Mouse (Mus musculus): Measurements from ENCODE around the gene Cbr4. TPM values are rescaled to one million over a fixed set of nuclear protein-coding genes. Genes with fewer than 3 reads are reported as not detected.

The Cbr4 gene
- polyA plus RNA-seq, 1 experiment from 2014 or later = 30.2 TPM

- Histone ChIP-seq H3K4me2 (no peak overlapping the region; the same call in 1 of the 2 replicates), H3K9ac (ENCODE audit: low read depth, low read length) (no peak overlapping the region), H3K27ac (ENCODE audit: low read depth, low read length) (no peak overlapping the region), H3K27me3 (ENCODE audit: control insufficient read depth, insufficient read depth, low read length) (no peaks in the 10 kb centered on the region), H3K4me1 (ENCODE audit: control insufficient read depth, insufficient read depth, low read length) (peaks cover 2% of the 10 kb centered on the region; the same call in 1 of the 2 replicates), H3K9me3 (replicated peaks; ENCODE audit: control insufficient read depth, low read length) (peaks cover 5% of the 10 kb centered on the region), H3K36me3 (ENCODE audit: control insufficient read depth, insufficient read depth, low read length) (peaks cover 22% of the 10 kb centered on the region), H3K4me3 (ENCODE audit: low read depth, low read length) (no peak overlapping the region)
- WGBS (ENCODE audit: insufficient replicate concordance) = 39% methylated on average over 27 of the region's 27 CpGs
- ATAC-seq (replicated peaks; ENCODE audit: insufficient number of reproducible peaks, low FRiP score, low TSS enrichment) = 0 out of 2 replicates have a peak, but pooled peaks have one; percentile 20
Measured at GRCm38 (mm10) chr8:61550006-61550748, 62.6 kb downstream of the Cbr4 start.

DNA sequence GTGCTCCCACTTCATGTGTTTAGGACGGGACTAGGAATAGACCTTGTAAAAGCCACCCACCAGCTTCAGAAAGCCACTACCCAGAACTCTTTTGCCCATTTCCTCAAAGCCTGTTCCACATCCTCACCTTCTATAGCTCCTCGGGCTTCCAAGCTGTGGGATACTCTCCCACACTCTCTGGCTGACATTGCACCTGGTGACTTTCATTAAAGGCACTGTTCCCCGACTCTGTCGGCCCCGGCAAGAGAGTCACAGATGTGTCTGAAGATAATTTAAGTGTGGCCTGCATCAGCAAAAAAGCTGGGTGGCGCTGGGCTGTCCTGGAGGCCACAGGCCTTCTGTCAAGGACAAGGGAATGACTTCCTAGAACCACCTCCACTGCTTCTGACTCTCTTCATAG is 64.7 kb downstream of the Cbr4 start:
- no peak overlapping the region for H3K4me2 ChIP-seq
- peaks cover 8% of the 10 kb centered on the region for H3K4me1 ChIP-seq (ENCODE audit: control insufficient read depth, insufficient read depth, low read length)
- H3K9me3 ChIP-seq (replicated peaks; ENCODE audit: control insufficient read depth, low read length) = peaks cover 5% of the 10 kb centered on the region
- H3K4me3 ChIP-seq (ENCODE audit: low read depth, low read length) = no peak overlapping the region
- H3K27me3 ChIP-seq (ENCODE audit: control insufficient read depth, insufficient read depth, low read length) = no peaks in the 10 kb centered on the region
- 70% methylated on average over 6 of the region's 6 CpGs for WGBS (ENCODE audit: insufficient replicate concordance)
- ATAC-seq (replicated peaks; ENCODE audit: insufficient number of reproducible peaks, low FRiP score, low TSS enrichment) = no peak
- peaks cover 22% of the 10 kb centered on the region for H3K36me3 ChIP-seq (ENCODE audit: control insufficient read depth, insufficient read depth, low read length)
- no peak overlapping the region for H3K9ac ChIP-seq (ENCODE audit: low read depth, low read length)
- no peak overlapping the region for H3K27ac ChIP-seq (ENCODE audit: low read depth, low read length)

DNA sequence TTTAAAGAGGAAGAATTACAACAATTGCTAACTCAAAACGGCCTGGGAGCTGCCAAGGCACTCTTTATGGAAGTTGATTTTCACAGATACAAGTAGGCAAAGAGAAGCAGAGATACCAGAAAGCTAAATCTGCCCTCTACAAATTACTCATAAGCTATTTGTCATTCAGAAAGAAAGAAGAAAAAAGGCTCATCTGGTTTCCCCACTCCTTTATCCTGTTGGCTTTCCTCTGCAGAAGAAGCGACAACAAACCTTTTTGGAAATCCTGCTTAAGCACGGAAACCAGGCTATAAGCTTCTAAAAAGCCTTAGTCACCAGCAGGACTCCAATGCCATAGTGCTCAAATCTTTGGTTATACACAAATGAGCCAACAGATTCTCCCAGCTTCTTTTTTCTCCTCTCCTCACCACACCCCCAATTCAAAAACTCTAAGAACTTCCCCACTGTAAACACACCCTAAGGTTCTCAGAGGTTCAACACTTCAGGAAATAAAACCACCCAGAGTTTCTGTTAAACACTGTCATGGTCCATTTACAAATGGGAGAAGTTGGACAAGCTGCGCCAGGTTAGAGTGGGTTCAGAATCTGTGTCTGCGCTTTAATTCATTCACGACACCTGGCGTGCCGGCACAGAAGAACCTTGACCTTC is 65.3 kb downstream of the Cbr4 start:
- Histone ChIP-seq H3K4me1 (ENCODE audit: control insufficient read depth, insufficient read depth, low read length) (peaks cover 8% of the 10 kb centered on the region), H3K9me3 (replicated peaks; ENCODE audit: control insufficient read depth, low read length) (peaks cover 5% of the 10 kb centered on the region), H3K36me3 (ENCODE audit: control insufficient read depth, insufficient read depth, low read length) (peaks cover 20% of the 10 kb centered on the region), H3K4me3 (ENCODE audit: low read depth, low read length) (no peak overlapping the region), H3K27ac (ENCODE audit: low read depth, low read length) (no peak overlapping the region), H3K9ac (ENCODE audit: low read depth, low read length) (no peak overlapping the region), H3K4me2 (no peak overlapping the region), H3K27me3 (ENCODE audit: control insufficient read depth, insufficient read depth, low read length) (no peaks in the 10 kb centered on the region)
- no peak for ATAC-seq (replicated peaks; ENCODE audit: insufficient number of reproducible peaks, low FRiP score, low TSS enrichment)
- WGBS (ENCODE audit: insufficient replicate concordance) = 85% methylated on average over 8 of the region's 8 CpGs

DNA sequence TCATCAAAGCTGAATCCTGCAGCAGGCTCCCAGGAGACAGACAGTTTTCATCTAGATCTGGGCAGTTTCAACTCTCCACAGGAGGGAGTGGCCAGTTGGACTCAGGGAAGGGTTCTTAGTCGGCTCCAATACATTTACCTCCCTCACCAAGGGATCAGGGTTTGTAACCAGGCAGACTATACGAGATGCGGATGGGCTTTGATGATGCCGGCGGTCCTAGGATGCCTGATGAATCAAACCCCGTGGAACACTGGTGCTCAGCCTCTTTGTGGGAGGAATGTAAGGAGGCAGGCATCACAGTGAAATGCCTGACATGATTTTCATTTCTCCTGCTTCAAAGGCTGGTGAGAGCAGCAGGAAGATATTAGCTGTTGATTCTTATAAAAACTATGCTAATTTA is 67.8 kb downstream of the Cbr4 start:
- ATAC-seq (replicated peaks; ENCODE audit: insufficient number of reproducible peaks, low FRiP score, low TSS enrichment) = no peak
- Histone ChIP-seq H3K36me3 (ENCODE audit: control insufficient read depth, insufficient read depth, low read length) (no peaks in the 10 kb centered on the region), H3K27ac (ENCODE audit: low read depth, low read length) (no peak overlapping the region), H3K4me1 (ENCODE audit: control insufficient read depth, insufficient read depth, low read length) (peaks cover 21% of the 10 kb centered on the region), H3K9me3 (replicated peaks; ENCODE audit: control insufficient read depth, low read length) (no peaks in the 10 kb centered on the region), H3K27me3 (ENCODE audit: control insufficient read depth, insufficient read depth, low read length) (no peaks in the 10 kb centered on the region), H3K9ac (ENCODE audit: low read depth, low read length) (no peak overlapping the region), H3K4me3 (ENCODE audit: low read depth, low read length) (no peak overlapping the region), H3K4me2 (no peak overlapping the region)
- 61% methylated on average over 6 of the region's 6 CpGs for WGBS (ENCODE audit: insufficient replicate concordance)

DNA sequence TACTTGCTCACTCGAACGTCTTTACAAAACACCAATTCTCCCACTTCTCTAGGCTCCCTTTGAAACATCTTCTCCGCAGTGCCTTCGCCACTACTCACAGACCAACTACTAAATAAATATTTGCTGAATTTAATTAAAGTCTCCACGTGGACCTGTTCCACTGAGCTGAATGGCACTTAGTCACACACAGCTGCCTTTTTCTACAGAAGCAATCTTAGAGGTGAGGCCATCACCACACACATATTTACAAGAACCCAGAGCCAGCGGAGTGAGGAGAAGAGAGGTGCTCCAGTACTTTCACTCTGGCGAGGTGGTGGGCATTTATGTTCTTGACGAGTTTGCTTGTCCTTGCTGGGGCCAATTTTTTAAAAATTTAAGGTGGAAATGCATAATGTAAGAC is 68.7 kb downstream of the Cbr4 start:
- WGBS (ENCODE audit: insufficient replicate concordance) = 77% methylated on average over 8 of the region's 8 CpGs
- no peak overlapping the region for H3K27ac ChIP-seq (ENCODE audit: low read depth, low read length)
- H3K4me2 ChIP-seq = no peak overlapping the region
- ATAC-seq (replicated peaks; ENCODE audit: insufficient number of reproducible peaks, low FRiP score, low TSS enrichment) = no peak
- no peaks in the 10 kb centered on the region for H3K27me3 ChIP-seq (ENCODE audit: control insufficient read depth, insufficient read depth, low read length)
- H3K9ac ChIP-seq (ENCODE audit: low read depth, low read length) = no peak overlapping the region
- peaks cover 25% of the 10 kb centered on the region for H3K4me1 ChIP-seq (ENCODE audit: control insufficient read depth, insufficient read depth, low read length)
- no peaks in the 10 kb centered on the region for H3K9me3 ChIP-seq (replicated peaks; ENCODE audit: control insufficient read depth, low read length)
- H3K4me3 ChIP-seq (ENCODE audit: low read depth, low read length) = no peak overlapping the region
- H3K36me3 ChIP-seq (ENCODE audit: control insufficient read depth, insufficient read depth, low read length) = no peaks in the 10 kb centered on the region

All from heart, embryonic 11.5 days (tissue).